10 mouse cellular contexts compared by ENCODE assay signal in the genomic region with DNA sequence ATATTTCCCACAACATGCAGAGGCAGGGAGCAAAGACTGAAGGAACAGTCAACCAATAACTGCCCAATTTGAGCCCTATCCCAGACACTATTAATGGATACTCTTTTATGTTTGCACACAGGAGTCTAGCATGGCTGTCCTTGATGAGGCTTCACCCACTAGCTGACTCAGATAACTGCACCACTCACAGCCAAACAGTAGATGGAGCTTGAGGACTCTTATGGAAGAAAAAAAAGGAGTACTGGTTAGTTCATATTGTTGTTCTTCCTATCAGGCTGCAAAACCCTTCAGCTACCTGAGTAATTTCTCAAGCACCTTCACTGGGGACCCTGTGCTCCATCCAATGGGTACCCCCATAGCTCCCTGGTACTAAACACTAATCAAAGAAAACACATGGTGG.
DNase-seq lines count a peak whose midpoint lies in the region; ATAC-seq lines count a peak whose summit lies in the region.
"Had no signal": no experiment of that assay in that cellular context is flagged by ENCODE, and none has a peak within 500 bp of the region (broad histone marks: within the 10 kb centered on the region; RNA-seq: fewer than 3 reads in every experiment).

No protein-coding gene starts in this region.

- H3K4me2 ChIP-seq in embryonic facial prominence, embryonic 14.5 days (ENCODE audit: low read depth, low read length): no peak overlapping the region
- H3K4me2 ChIP-seq in forebrain, embryonic 13.5 days: no peak overlapping the region
- H3K4me2 ChIP-seq: lung, embryonic 15.5 days had no signal

- no peaks in the 10 kb centered on the region for H3K36me3 ChIP-seq in embryonic facial prominence, embryonic 14.5 days (ENCODE audit: control insufficient read depth, insufficient read depth, low read length)
- no peaks in the 10 kb centered on the region for H3K36me3 ChIP-seq in embryonic facial prominence, embryonic 10.5 days (replicated peaks)
- H3K36me3 ChIP-seq in forebrain, embryonic 13.5 days (ENCODE audit: poor library complexity, severe bottlenecking): no peaks in the 10 kb centered on the region
- H3K36me3 ChIP-seq: lung, embryonic 15.5 days had no signal

- intact Hi-C loops in left cerebral cortex, postnatal 14 days (cut with DNase I): no loop called here

- H3K9me3 ChIP-seq in embryonic facial prominence, embryonic 14.5 days (ENCODE audit: control insufficient read depth, low read length): no peaks in the 10 kb centered on the region
- no peaks in the 10 kb centered on the region for H3K9me3 ChIP-seq in embryonic facial prominence, embryonic 10.5 days
- no peaks in the 10 kb centered on the region for H3K9me3 ChIP-seq in forebrain, embryonic 13.5 days (replicated peaks)
- H3K9me3 ChIP-seq: lung, embryonic 15.5 days had no signal

- H3K9ac ChIP-seq in embryonic facial prominence, embryonic 14.5 days (ENCODE audit: low read depth, low read length): no peak overlapping the region
- no peak overlapping the region for H3K9ac ChIP-seq in forebrain, embryonic 13.5 days
- H3K9ac ChIP-seq: lung, embryonic 15.5 days had no signal

- peak; percentile 7 for DNase-seq in embryonic facial prominence, embryonic 14.5 days (ENCODE audit: low spot score)
- DNase-seq in embryonic facial prominence, embryonic 10.5 days (ENCODE audit: low spot score): no peak
- DNase-seq in left cerebral cortex, adult 18-20 months (ENCODE audit: low spot score in 2 of 2): peak; percentile 18 to 24
- DNase-seq in left cerebral cortex, postnatal 14 days (ENCODE audit: low spot score in 2 of 2): no peak
- peak; percentile 2 for DNase-seq in MEL-GATA-1-ER (ENCODE audit: extremely low read depth, low read depth)
- peak; percentile 11 to 24 for DNase-seq in layer of hippocampus, postnatal 10 days (ENCODE audit: low spot score in 2 of 2)
- no peak for DNase-seq in urinary bladder, postnatal 25 days (ENCODE audit: low spot score)
- DNase-seq: gastrocnemius, adult 2 months had no signal

- no peaks in the 10 kb centered on the region for H3K27me3 ChIP-seq in embryonic facial prominence, embryonic 14.5 days (replicated peaks; ENCODE audit: control insufficient read depth, insufficient read depth, low read length)
- no peaks in the 10 kb centered on the region for H3K27me3 ChIP-seq in embryonic facial prominence, embryonic 10.5 days (replicated peaks; ENCODE audit: low read depth, poor library complexity, severe bottlenecking)
- no peaks in the 10 kb centered on the region for H3K27me3 ChIP-seq in forebrain, embryonic 13.5 days
- H3K27me3 ChIP-seq: lung, embryonic 15.5 days had no signal

- H3K27ac ChIP-seq in embryonic facial prominence, embryonic 14.5 days (replicated peaks; ENCODE audit: low read depth, low read length): no peak overlapping the region
- no peak overlapping the region for H3K27ac ChIP-seq in embryonic facial prominence, embryonic 10.5 days (replicated peaks)
- no peak overlapping the region for H3K27ac ChIP-seq in forebrain, embryonic 13.5 days
- H3K27ac ChIP-seq: gastrocnemius, adult 2 months; lung, embryonic 15.5 days had no signal

- ATAC-seq in embryonic facial prominence, embryonic 14.5 days (ENCODE audit: low read depth): no peak
- no peak for ATAC-seq in forebrain, embryonic 13.5 days

- H3K4me3 ChIP-seq in embryonic facial prominence, embryonic 14.5 days (ENCODE audit: low read depth, low read length): no peak overlapping the region
- H3K4me3 ChIP-seq in embryonic facial prominence, embryonic 10.5 days: no peak overlapping the region
- H3K4me3 ChIP-seq in forebrain, embryonic 13.5 days: no peak overlapping the region
- H3K4me3 ChIP-seq: gastrocnemius, adult 2 months; lung, embryonic 15.5 days had no signal

- H3K4me1 ChIP-seq in embryonic facial prominence, embryonic 14.5 days (ENCODE audit: control insufficient read depth, insufficient read depth, low read length): no peaks in the 10 kb centered on the region
- no peaks in the 10 kb centered on the region for H3K4me1 ChIP-seq in embryonic facial prominence, embryonic 10.5 days
- no peaks in the 10 kb centered on the region for H3K4me1 ChIP-seq in forebrain, embryonic 13.5 days
- H3K4me1 ChIP-seq: lung, embryonic 15.5 days had no signal

Comparison
In these comparisons a context has a peak if more than half of its experiments do, and no peak if none do; other contexts are left out.
1. DNase-seq: peak in embryonic facial prominence, embryonic 14.5 days (single experiment), left cerebral cortex, adult 18-20 months (2 of 2), MEL-GATA-1-ER (single experiment) and layer of hippocampus, postnatal 10 days (2 of 2); none in embryonic facial prominence, embryonic 10.5 days (single experiment), left cerebral cortex, postnatal 14 days (0 of 2) and urinary bladder, postnatal 25 days (single experiment).